Comparison of ENCODE assay signal across 15 mouse cellular contexts in the genomic region with DNA sequence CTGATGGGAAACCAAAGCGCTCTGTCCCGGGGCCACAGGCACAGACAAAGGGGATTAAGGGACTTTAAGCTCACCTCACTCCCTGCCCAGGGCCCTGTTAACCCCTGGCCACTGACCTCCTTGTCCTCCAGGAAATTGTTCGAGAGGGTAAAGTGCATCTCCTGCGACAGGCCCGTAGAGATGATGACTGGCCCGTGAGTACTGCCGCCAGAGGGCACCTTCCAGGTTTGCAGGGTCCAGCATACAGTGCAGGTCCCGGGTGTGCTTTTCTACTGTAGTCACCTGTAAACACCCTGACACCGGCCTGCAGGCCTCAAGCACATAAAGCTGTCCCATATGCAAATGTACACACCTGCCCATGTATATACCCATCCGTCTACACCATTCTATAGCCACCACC. TPM values are rescaled to one million over a fixed set of nuclear protein-coding genes. Genes with fewer than 3 reads are reported as not detected.
DNase-seq lines count a peak whose midpoint lies in the region; ATAC-seq and TF ChIP-seq lines count a peak whose summit lies in the region.
"Had no signal": no experiment of that assay in that cellular context is flagged by ENCODE, and none has a peak within 500 bp of the region (broad histone marks: within the 10 kb centered on the region; RNA-seq: fewer than 3 reads in every experiment).

No protein-coding gene starts in this region.

- H3K9me3 ChIP-seq in heart, embryonic 12.5 days (replicated peaks) = no peaks in the 10 kb centered on the region
- H3K9me3 ChIP-seq in midbrain, embryonic 13.5 days = no peaks in the 10 kb centered on the region
- no peaks in the 10 kb centered on the region for H3K9me3 ChIP-seq in midbrain, embryonic 14.5 days (ENCODE audit: control insufficient read depth, low read length)
- H3K9me3 ChIP-seq: G1E; heart, embryonic 10.5 days; midbrain, embryonic 15.5 days had no signal

- no peak for TF ChIP-seq EP300 in heart, adult 2 months (IDR thresholded peaks at IDR 0.05; ENCODE audit: insufficient read depth, low read depth, low read length)

- TF ChIP-seq POLR2A in heart, adult 2 months (IDR thresholded peaks at IDR 0.05; ENCODE audit: insufficient read depth, low read depth, low read length) = no peak
- TF ChIP-seq POLR2A in kidney, adult 2 months (IDR thresholded peaks at IDR 0.05; ENCODE audit: low read depth, low read length) = no peak

- H3K27me3 ChIP-seq in heart, adult 2 months (ENCODE audit: control insufficient read depth, insufficient read depth, low read length) = no peaks in the 10 kb centered on the region
- H3K27me3 ChIP-seq in heart, embryonic 12.5 days (replicated peaks) = no peaks in the 10 kb centered on the region
- no peaks in the 10 kb centered on the region for H3K27me3 ChIP-seq in midbrain, embryonic 13.5 days
- no peaks in the 10 kb centered on the region for H3K27me3 ChIP-seq in midbrain, embryonic 14.5 days (ENCODE audit: control insufficient read depth, insufficient read depth, low read length)
- H3K27me3 ChIP-seq in kidney, adult 2 months (replicated peaks; ENCODE audit: control insufficient read depth, insufficient read depth, low read length) = no peaks in the 10 kb centered on the region
- no peaks in the 10 kb centered on the region for H3K27me3 ChIP-seq in splenic B cell, adult 2 months (ENCODE audit: control insufficient read depth, insufficient read depth, low read length, poor library complexity, severe bottlenecking)
- H3K27me3 ChIP-seq: midbrain, embryonic 15.5 days had no signal

- no peaks in the 10 kb centered on the region for H3K79me2 ChIP-seq in heart, adult 2 months (replicated peaks; ENCODE audit: control insufficient read depth, insufficient read depth, low read length)

- 44% methylated on average over 10 of the region's 10 CpGs for WGBS in heart, adult 2 months
- 44% methylated on average over 10 of the region's 10 CpGs for WGBS in heart, embryonic 12.5 days
- WGBS in midbrain, embryonic 13.5 days = 37% methylated on average over 10 of the region's 10 CpGs
- WGBS in midbrain, embryonic 14.5 days = 48% methylated on average over 10 of the region's 10 CpGs
- 34% methylated on average over 10 of the region's 10 CpGs for WGBS in kidney, adult 2 months

- peaks cover 1% of the 10 kb centered on the region; the same call in 1 of the 2 replicates for H3K4me1 ChIP-seq in heart, adult 2 months (ENCODE audit: control insufficient read depth, insufficient read depth, low read length)
- H3K4me1 ChIP-seq in heart, embryonic 12.5 days (replicated peaks) = peaks cover 20% of the 10 kb centered on the region
- no peaks in the 10 kb centered on the region for H3K4me1 ChIP-seq in midbrain, embryonic 13.5 days (replicated peaks)
- no peaks in the 10 kb centered on the region for H3K4me1 ChIP-seq in midbrain, embryonic 14.5 days (ENCODE audit: control insufficient read depth, insufficient read depth, low read length)
- peaks cover 7% of the 10 kb centered on the region; the same call in 1 of the 2 replicates for H3K4me1 ChIP-seq in kidney, adult 2 months (ENCODE audit: control insufficient read depth, insufficient read depth, low read length)
- H3K4me1 ChIP-seq: midbrain, embryonic 15.5 days had no signal

- DNase-seq in heart, adult 2 months = no peak
- no peak for DNase-seq in midbrain, embryonic 14.5 days
- peak; percentile 84 for DNase-seq in kidney, adult 2 months
- peak; percentile 52 for DNase-seq in splenic B cell, adult 2 months (ENCODE audit: low read depth, low spot score)
- DNase-seq in urinary bladder, postnatal 36 days (ENCODE audit: low spot score in 2 of 2) = no peak
- DNase-seq: left cerebral cortex, postnatal 4 days had no signal

- no peak overlapping the region for H3K9ac ChIP-seq in heart, adult 2 months (ENCODE audit: low read depth, low read length)
- no peak overlapping the region for H3K9ac ChIP-seq in heart, embryonic 12.5 days
- H3K9ac ChIP-seq in midbrain, embryonic 13.5 days (replicated peaks) = no peak overlapping the region
- H3K9ac ChIP-seq in midbrain, embryonic 14.5 days (replicated peaks; ENCODE audit: low read length) = no peak overlapping the region
- H3K9ac ChIP-seq: midbrain, embryonic 15.5 days had no signal

- H3K4me3 ChIP-seq in heart, adult 2 months = no peak overlapping the region
- no peak overlapping the region for H3K4me3 ChIP-seq in heart, embryonic 12.5 days
- H3K4me3 ChIP-seq in midbrain, embryonic 13.5 days (replicated peaks) = no peak overlapping the region
- H3K4me3 ChIP-seq in midbrain, embryonic 14.5 days (replicated peaks; ENCODE audit: low read depth, low read length) = no peak overlapping the region
- no peak overlapping the region for H3K4me3 ChIP-seq in kidney, adult 2 months (ENCODE audit: insufficient read depth, low read depth, low read length)
- H3K4me3 ChIP-seq: heart, embryonic 10.5 days; midbrain, embryonic 15.5 days had no signal

- no peak for ATAC-seq in heart, embryonic 12.5 days (ENCODE audit: insufficient number of reproducible peaks, low FRiP score)
- ATAC-seq in midbrain, embryonic 13.5 days = 0 out of 2 replicates have a peak, but pooled peaks have one; percentile 37
- ATAC-seq in midbrain, embryonic 14.5 days (ENCODE audit: low FRiP score, low TSS enrichment) = no peak
- no peak for ATAC-seq in megakaryocyte, adult 5-6 weeks (ENCODE audit: poor library complexity, severe bottlenecking)
- ATAC-seq: forebrain, embryonic 14.5 days; midbrain, embryonic 15.5 days had no signal

- intact Hi-C loops in heart, adult 2 months (cut with DNase I) = loop anchor here (5.0 to 10.0 kb wide), 3 partner anchors 69 to 177 kb away; partner anchors contain the start of gene Cdip1

- no peaks in the 10 kb centered on the region for H3K36me3 ChIP-seq in heart, adult 2 months (ENCODE audit: control insufficient read depth, insufficient read depth, low read length)
- no peaks in the 10 kb centered on the region for H3K36me3 ChIP-seq in heart, embryonic 12.5 days
- H3K36me3 ChIP-seq in midbrain, embryonic 13.5 days = no peaks in the 10 kb centered on the region
- H3K36me3 ChIP-seq in midbrain, embryonic 14.5 days (ENCODE audit: control insufficient read depth, insufficient read depth, low read length) = no peaks in the 10 kb centered on the region
- H3K36me3 ChIP-seq in kidney, adult 2 months (ENCODE audit: control insufficient read depth, insufficient read depth, low read length) = no peaks in the 10 kb centered on the region
- no peaks in the 10 kb centered on the region for H3K36me3 ChIP-seq in splenic B cell, adult 2 months (ENCODE audit: control insufficient read depth, insufficient read depth, low read length, poor library complexity, severe bottlenecking)
- H3K36me3 ChIP-seq: G1E; heart, embryonic 10.5 days; midbrain, embryonic 15.5 days had no signal

- H3K27ac ChIP-seq in heart, adult 2 months = no peak overlapping the region
- no peak overlapping the region for H3K27ac ChIP-seq in heart, embryonic 12.5 days (ENCODE audit: poor library complexity, severe bottlenecking)
- H3K27ac ChIP-seq in midbrain, embryonic 13.5 days = no peak overlapping the region
- no peak overlapping the region for H3K27ac ChIP-seq in midbrain, embryonic 14.5 days (replicated peaks; ENCODE audit: low read depth, low read length)
- H3K27ac ChIP-seq in kidney, adult 2 months (ENCODE audit: insufficient read depth, low read depth, low read length) = no peak overlapping the region
- H3K27ac ChIP-seq: heart, embryonic 10.5 days; midbrain, embryonic 15.5 days had no signal

- peak; percentile 57 for TF ChIP-seq CTCF in heart, adult 2 months (IDR thresholded peaks at IDR 0.05)
- peak; percentile 62 for TF ChIP-seq CTCF in kidney, adult 2 months (conservative IDR thresholded peaks at IDR 0.05; ENCODE audit: insufficient read depth, insufficient read length, low read depth, low read length)

- H3K4me2 ChIP-seq in heart, embryonic 12.5 days = no peak overlapping the region
- no peak overlapping the region for H3K4me2 ChIP-seq in midbrain, embryonic 13.5 days (replicated peaks)
- no peak overlapping the region for H3K4me2 ChIP-seq in midbrain, embryonic 14.5 days (ENCODE audit: low read length)
- H3K4me2 ChIP-seq: midbrain, embryonic 15.5 days had no signal

RNA-seq across cellular contexts. Expression of gene Ubald1, which starts 18.7 kb away (rescaled TPM):
- total RNA-seq in heart, adult 2 months (2021) = 10 to 100 TPM; 17.2 to 18.3 TPM
- polyA plus RNA-seq in heart, adult 2 months (2012; rRNA removed) = 18.2 and 24.5 TPM in 2 replicates
- 26.8 and 27.1 TPM in 2 replicates for polyA plus RNA-seq in heart, embryonic 12.5 days (2016; fragmentation: Nextera tagmentation; extraction: Ambion mirVana)
- polyA plus RNA-seq in midbrain, embryonic 13.5 days (2015; fragmentation: Nextera tagmentation; extraction: Ambion mirVana) = 45.8 and 46.2 TPM in 2 replicates
- polyA plus RNA-seq in midbrain, embryonic 14.5 days (2014; fragmentation: Nextera tagmentation; extraction: Ambion mirVana) = 49.4 and 53.2 TPM in 2 replicates
- polyA plus RNA-seq in kidney, adult 2 months (2012; rRNA removed) = 38.4 and 39.2 TPM in 2 replicates
- total RNA-seq in megakaryocyte, adult 5-6 weeks (2015) = 32.1 and 34.6 TPM in 2 replicates
- 11.3 and 18.3 TPM in 2 replicates for total RNA-seq in megakaryocyte, adult 5-6 weeks (2017)

RNA-seq across cellular contexts. Expression of gene Mgrn1, which starts 24.7 kb away (rescaled TPM):
- 100 to 1,000 TPM; 148 to 168 TPM for total RNA-seq in heart, adult 2 months (2021)
- polyA plus RNA-seq in heart, adult 2 months (2012; rRNA removed) = 274 and 284 TPM in 2 replicates
- polyA plus RNA-seq in heart, embryonic 12.5 days (2016; fragmentation: Nextera tagmentation; extraction: Ambion mirVana) = 114 and 116 TPM in 2 replicates
- polyA plus RNA-seq in midbrain, embryonic 13.5 days (2015; fragmentation: Nextera tagmentation; extraction: Ambion mirVana) = 100 and 101 TPM in 2 replicates
- polyA plus RNA-seq in midbrain, embryonic 14.5 days (2014; fragmentation: Nextera tagmentation; extraction: Ambion mirVana) = 117 and 123 TPM in 2 replicates
- 197 and 218 TPM in 2 replicates for polyA plus RNA-seq in kidney, adult 2 months (2012; rRNA removed)
- total RNA-seq in megakaryocyte, adult 5-6 weeks (2015) = 30.4 and 33.0 TPM in 2 replicates
- 32.1 and 41.0 TPM in 2 replicates for total RNA-seq in megakaryocyte, adult 5-6 weeks (2017)

RNA-seq across cellular contexts. Expression of gene 4930562C15Rik, which starts 26.2 kb away (rescaled TPM):
- total RNA-seq in heart, adult 2 months (2021) = not detected
- polyA plus RNA-seq in heart, adult 2 months (2012; rRNA removed) = 0.23 TPM in 1 of 2 replicates, not detected in the other
- 0.11 and 0.57 TPM in 2 replicates for polyA plus RNA-seq in heart, embryonic 12.5 days (2016; fragmentation: Nextera tagmentation; extraction: Ambion mirVana)
- 0.40 and 0.50 TPM in 2 replicates for polyA plus RNA-seq in midbrain, embryonic 13.5 days (2015; fragmentation: Nextera tagmentation; extraction: Ambion mirVana)
- 0.42 and 0.61 TPM in 2 replicates for polyA plus RNA-seq in midbrain, embryonic 14.5 days (2014; fragmentation: Nextera tagmentation; extraction: Ambion mirVana)
- 0.03 TPM in 1 of 2 replicates, not detected in the other for polyA plus RNA-seq in kidney, adult 2 months (2012; rRNA removed)
- total RNA-seq in megakaryocyte, adult 5-6 weeks (2015) = not detected in 2 replicates
- not detected in 2 replicates for total RNA-seq in megakaryocyte, adult 5-6 weeks (2017)
- total RNA-seq: adrenal gland, adult 18-20 months; left cerebral cortex, postnatal 4 days had no signal
- polyA plus RNA-seq: cortical plate, adult 2 months; G1E had no signal

Comparison
In these comparisons a context has a peak if more than half of its experiments do, and no peak if none do; other contexts are left out.
1. DNase-seq: peak in kidney, adult 2 months (single experiment) and splenic B cell, adult 2 months (single experiment); none in heart, adult 2 months (0 of 2), midbrain, embryonic 14.5 days (single experiment) and urinary bladder, postnatal 36 days (0 of 2).